16 mouse cellular contexts compared by ENCODE assay signal in the genomic region with DNA sequence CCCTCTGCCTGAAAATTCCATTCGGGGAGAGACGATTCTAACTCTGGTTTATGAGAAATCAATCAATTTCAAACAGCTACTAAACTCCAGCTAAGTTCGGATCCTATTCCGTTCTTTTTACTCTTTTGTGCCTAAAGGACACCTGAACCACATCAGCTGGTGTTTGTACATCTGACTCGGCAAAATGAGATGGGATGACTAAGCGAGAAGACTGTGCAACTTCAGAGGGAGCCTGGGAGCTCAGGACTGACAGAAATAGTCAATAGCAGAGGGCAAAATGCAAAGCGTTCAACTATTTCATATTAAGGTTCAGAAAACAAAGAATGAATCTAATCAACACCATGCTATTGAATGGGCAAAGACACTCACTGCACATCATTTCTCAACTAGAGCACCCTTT. TPM values are rescaled to one million over a fixed set of nuclear protein-coding genes. Genes with fewer than 3 reads are reported as not detected.
DNase-seq lines count a peak whose midpoint lies in the region; ATAC-seq and TF ChIP-seq lines count a peak whose summit lies in the region.
"Had no signal": no experiment of that assay in that cellular context is flagged by ENCODE, and none has a peak within 500 bp of the region (broad histone marks: within the 10 kb centered on the region; RNA-seq: fewer than 3 reads in every experiment).

No protein-coding gene starts in this region.

- peak overlapping the region; percentile 59 for H3K4me2 ChIP-seq in heart, embryonic 12.5 days
- H3K4me2 ChIP-seq in midbrain, embryonic 11.5 days, result no peak overlapping the region
- H3K4me2 ChIP-seq in midbrain, embryonic 14.5 days (ENCODE audit: low read length), result no peak overlapping the region
- peak overlapping the region; percentile 24; the same call in 1 of the 2 replicates for H3K4me2 ChIP-seq in forebrain, embryonic 13.5 days
- peak overlapping the region; percentile 60 for H3K4me2 ChIP-seq in heart, postnatal 0 days (ENCODE audit: low read depth, low read length)
- H3K4me2 ChIP-seq: liver, embryonic 12.5 days had no signal

- peak overlapping the region; percentile 99 for H3K27ac ChIP-seq in heart, embryonic 12.5 days (ENCODE audit: poor library complexity, severe bottlenecking)
- no peak overlapping the region for H3K27ac ChIP-seq in midbrain, embryonic 11.5 days (ENCODE audit: low read depth, low read length)
- no peak overlapping the region for H3K27ac ChIP-seq in midbrain, embryonic 14.5 days (replicated peaks; ENCODE audit: low read depth, low read length)
- H3K27ac ChIP-seq in forebrain, embryonic 13.5 days, result no peak overlapping the region
- H3K27ac ChIP-seq in heart, postnatal 0 days (ENCODE audit: low read depth), result peak overlapping the region; percentile 87
- H3K27ac ChIP-seq: liver, embryonic 12.5 days had no signal

- H3K4me3 ChIP-seq in heart, embryonic 12.5 days, result peak overlapping the region; percentile 56
- H3K4me3 ChIP-seq in midbrain, embryonic 11.5 days (ENCODE audit: low read depth, low read length), result no peak overlapping the region
- no peak overlapping the region for H3K4me3 ChIP-seq in midbrain, embryonic 14.5 days (replicated peaks; ENCODE audit: low read depth, low read length)
- no peak overlapping the region for H3K4me3 ChIP-seq in forebrain, embryonic 13.5 days
- H3K4me3 ChIP-seq in heart, postnatal 0 days (ENCODE audit: low read depth, low read length), result peak overlapping the region; percentile 46; the same call in 1 of the 2 replicates
- H3K4me3 ChIP-seq: hindbrain, embryonic 10.5 days; liver, embryonic 12.5 days had no signal

- H3K4me1 ChIP-seq in heart, embryonic 12.5 days (replicated peaks), result peaks cover 21% of the 10 kb centered on the region
- H3K4me1 ChIP-seq in midbrain, embryonic 11.5 days (ENCODE audit: control insufficient read depth, insufficient read depth, low read length), result no peaks in the 10 kb centered on the region
- H3K4me1 ChIP-seq in midbrain, embryonic 14.5 days (ENCODE audit: control insufficient read depth, insufficient read depth, low read length), result no peaks in the 10 kb centered on the region
- H3K4me1 ChIP-seq in forebrain, embryonic 13.5 days, result peaks cover 9% of the 10 kb centered on the region
- H3K4me1 ChIP-seq in heart, postnatal 0 days (ENCODE audit: control insufficient read depth, insufficient read depth), result peaks cover 11% of the 10 kb centered on the region; the same call in 1 of the 2 replicates
- H3K4me1 ChIP-seq: liver, embryonic 12.5 days had no signal

- TF ChIP-seq EP300 in heart, postnatal 0 days (IDR thresholded peaks at IDR 0.05; ENCODE audit: low read depth), result no peak

- no peak for DNase-seq in heart, adult 9 months (ENCODE audit: low spot score in 2 of 2)
- DNase-seq in midbrain, embryonic 11.5 days (ENCODE audit: low spot score, missing footprints), result peak; percentile 45
- DNase-seq in midbrain, embryonic 14.5 days, result no peak
- peak; percentile 17 for DNase-seq in heart, postnatal 0 days (ENCODE audit: low spot score)
- no peak for DNase-seq in layer of hippocampus, adult 11-12 months (ENCODE audit: low spot score)
- DNase-seq: adrenal gland, postnatal 25 days; kidney, adult 11 months; kidney, postnatal 10 days; thymus, postnatal 25 days had no signal

- H3K9ac ChIP-seq in heart, embryonic 12.5 days, result peak overlapping the region; percentile 81
- no peak overlapping the region for H3K9ac ChIP-seq in midbrain, embryonic 11.5 days (ENCODE audit: low read length)
- no peak overlapping the region for H3K9ac ChIP-seq in midbrain, embryonic 14.5 days (replicated peaks; ENCODE audit: low read length)
- no peak overlapping the region for H3K9ac ChIP-seq in forebrain, embryonic 13.5 days
- H3K9ac ChIP-seq in heart, postnatal 0 days (replicated peaks; ENCODE audit: low read depth, low read length), result peak overlapping the region; percentile 38; the same call in 1 of the 2 replicates
- H3K9ac ChIP-seq: liver, embryonic 12.5 days had no signal

- no peaks in the 10 kb centered on the region for H3K36me3 ChIP-seq in heart, embryonic 12.5 days
- no peaks in the 10 kb centered on the region for H3K36me3 ChIP-seq in midbrain, embryonic 11.5 days (ENCODE audit: control insufficient read depth, insufficient read depth, low read length)
- H3K36me3 ChIP-seq in midbrain, embryonic 14.5 days (ENCODE audit: control insufficient read depth, insufficient read depth, low read length), result no peaks in the 10 kb centered on the region
- no peaks in the 10 kb centered on the region for H3K36me3 ChIP-seq in forebrain, embryonic 13.5 days (ENCODE audit: poor library complexity, severe bottlenecking)
- no peaks in the 10 kb centered on the region for H3K36me3 ChIP-seq in heart, postnatal 0 days (replicated peaks; ENCODE audit: control insufficient read depth, insufficient read depth, low read length)
- H3K36me3 ChIP-seq: hindbrain, embryonic 10.5 days; liver, embryonic 12.5 days had no signal

- peaks cover 4% of the 10 kb centered on the region; the same call in 1 of the 2 replicates for H3K27me3 ChIP-seq in heart, embryonic 12.5 days (replicated peaks)
- no peaks in the 10 kb centered on the region for H3K27me3 ChIP-seq in midbrain, embryonic 11.5 days (ENCODE audit: control insufficient read depth, insufficient read depth, low read length)
- H3K27me3 ChIP-seq in midbrain, embryonic 14.5 days (ENCODE audit: control insufficient read depth, insufficient read depth, low read length), result no peaks in the 10 kb centered on the region
- H3K27me3 ChIP-seq in forebrain, embryonic 13.5 days, result no peaks in the 10 kb centered on the region
- no peaks in the 10 kb centered on the region for H3K27me3 ChIP-seq in heart, postnatal 0 days (ENCODE audit: control insufficient read depth, insufficient read depth, low read length)

- no peak for TF ChIP-seq CTCF in heart, postnatal 0 days (IDR thresholded peaks at IDR 0.05; ENCODE audit: low read depth)

- ATAC-seq in heart, embryonic 12.5 days (ENCODE audit: insufficient number of reproducible peaks, low FRiP score), result no peak
- ATAC-seq in midbrain, embryonic 11.5 days (ENCODE audit: low FRiP score), result no peak
- no peak for ATAC-seq in midbrain, embryonic 14.5 days (ENCODE audit: low FRiP score, low TSS enrichment)
- ATAC-seq in forebrain, embryonic 13.5 days, result no peak
- no peak for ATAC-seq in heart, postnatal 0 days (ENCODE audit: insufficient read depth, low read depth)
- ATAC-seq: CD4-positive, CD25-positive, alpha-beta regulatory T cell, adult 4 months; liver, embryonic 12.5 days had no signal

- no peaks in the 10 kb centered on the region for H3K9me3 ChIP-seq in heart, embryonic 12.5 days (replicated peaks)
- H3K9me3 ChIP-seq in midbrain, embryonic 11.5 days (ENCODE audit: control insufficient read depth, low read length), result no peaks in the 10 kb centered on the region
- H3K9me3 ChIP-seq in midbrain, embryonic 14.5 days (ENCODE audit: control insufficient read depth, low read length), result no peaks in the 10 kb centered on the region
- H3K9me3 ChIP-seq in forebrain, embryonic 13.5 days (replicated peaks), result no peaks in the 10 kb centered on the region
- H3K9me3 ChIP-seq in heart, postnatal 0 days (replicated peaks; ENCODE audit: control insufficient read depth, low read length), result no peaks in the 10 kb centered on the region
- H3K9me3 ChIP-seq: hindbrain, embryonic 10.5 days; liver, embryonic 12.5 days had no signal

- WGBS in heart, embryonic 12.5 days, result 63% methylated on average over 7 of the region's 7 CpGs
- WGBS in midbrain, embryonic 11.5 days, result 91% methylated on average over 7 of the region's 7 CpGs
- WGBS in midbrain, embryonic 14.5 days, result 90% methylated on average over 7 of the region's 7 CpGs
- WGBS in forebrain, embryonic 13.5 days, result 75% methylated on average over 7 of the region's 7 CpGs
- WGBS in heart, postnatal 0 days, result 48% methylated on average over 7 of the region's 7 CpGs

RNA-seq across cellular contexts. Expression of gene Hspb3, which starts 0.4 kb away (rescaled TPM):
- polyA plus RNA-seq in heart, embryonic 12.5 days (2016; fragmentation: Nextera tagmentation; extraction: Ambion mirVana), result 55.3 and 59.7 TPM in 2 replicates
- polyA plus RNA-seq in midbrain, embryonic 11.5 days (2014; fragmentation: Nextera tagmentation; extraction: Ambion mirVana), result not detected in 2 replicates
- polyA plus RNA-seq in midbrain, embryonic 14.5 days (2014; fragmentation: Nextera tagmentation; extraction: Ambion mirVana), result 0.29 TPM in 1 of 2 replicates, not detected in the other
- not detected in 2 replicates for polyA plus RNA-seq in forebrain, embryonic 13.5 days (2015; fragmentation: Nextera tagmentation; extraction: Ambion mirVana)
- total RNA-seq in heart, postnatal 0 days (2014; rRNA removed; ENCODE audit: low replicate concordance), result 38.7 and 43.7 TPM in 2 replicates
- polyA plus RNA-seq in heart, postnatal 0 days (2015; fragmentation: Nextera tagmentation; extraction: Ambion mirVana), result 50.5 and 54.6 TPM in 2 replicates
- total RNA-seq: adrenal gland, postnatal 25 days; megakaryocyte progenitor cell, adult 5-6 weeks; neutrophil, adult 5-6 weeks had no signal
- polyA plus RNA-seq: CD4-positive, CD25-positive, alpha-beta regulatory T cell, adult 4 months; hindbrain, embryonic 10.5 days had no signal

RNA-seq across cellular contexts. Expression of gene Snx18, which starts 45.5 kb away (rescaled TPM):
- 29.6 and 31.6 TPM in 2 replicates for polyA plus RNA-seq in heart, embryonic 12.5 days (2016; fragmentation: Nextera tagmentation; extraction: Ambion mirVana)
- 18.1 and 20.1 TPM in 2 replicates for polyA plus RNA-seq in midbrain, embryonic 11.5 days (2014; fragmentation: Nextera tagmentation; extraction: Ambion mirVana)
- polyA plus RNA-seq in midbrain, embryonic 14.5 days (2014; fragmentation: Nextera tagmentation; extraction: Ambion mirVana), result 10.3 and 13.2 TPM in 2 replicates
- 7.6 and 8.3 TPM in 2 replicates for polyA plus RNA-seq in forebrain, embryonic 13.5 days (2015; fragmentation: Nextera tagmentation; extraction: Ambion mirVana)
- total RNA-seq in heart, postnatal 0 days (2014; rRNA removed; ENCODE audit: low replicate concordance), result 32.4 and 50.9 TPM in 2 replicates
- 9.2 and 9.8 TPM in 2 replicates for polyA plus RNA-seq in heart, postnatal 0 days (2015; fragmentation: Nextera tagmentation; extraction: Ambion mirVana)

Comparison
In these comparisons a context has a peak if more than half of its experiments do, and no peak if none do; other contexts are left out.
1. DNase-seq: peak in midbrain, embryonic 11.5 days (single experiment) and heart, postnatal 0 days (single experiment); none in heart, adult 9 months (0 of 2), midbrain, embryonic 14.5 days (single experiment) and layer of hippocampus, adult 11-12 months (single experiment).
2. H3K27ac ChIP-seq: peak in heart, embryonic 12.5 days (single experiment) and heart, postnatal 0 days (single experiment); none in midbrain, embryonic 11.5 days (single experiment), midbrain, embryonic 14.5 days (single experiment) and forebrain, embryonic 13.5 days (single experiment).
3. H3K4me2 ChIP-seq: peak in heart, embryonic 12.5 days (single experiment), forebrain, embryonic 13.5 days (single experiment) and heart, postnatal 0 days (single experiment); none in midbrain, embryonic 11.5 days (single experiment) and midbrain, embryonic 14.5 days (single experiment).
4. H3K4me3 ChIP-seq: peak in heart, embryonic 12.5 days (single experiment) and heart, postnatal 0 days (single experiment); none in midbrain, embryonic 11.5 days (single experiment), midbrain, embryonic 14.5 days (single experiment) and forebrain, embryonic 13.5 days (single experiment).
5. H3K9ac ChIP-seq: peak in heart, embryonic 12.5 days (single experiment) and heart, postnatal 0 days (single experiment); none in midbrain, embryonic 11.5 days (single experiment), midbrain, embryonic 14.5 days (single experiment) and forebrain, embryonic 13.5 days (single experiment).
6. RNA of gene Hspb3, which starts 0.4 kb away (polyA plus RNA-seq): 55.3 to 59.7 TPM in heart, embryonic 12.5 days and 50.5 to 54.6 TPM in heart, postnatal 0 days; 0.29 TPM in midbrain, embryonic 14.5 days, not detected in forebrain, embryonic 13.5 days and not detected in midbrain, embryonic 11.5 days; every median in the first group is over 10 times any median in the second.